Mouse (Mus musculus) spleen, postnatal 10 days (tissue): Measurements from ENCODE around the gene Cryba2.

Experiments
- DNase-seq, 2 experiments: peaks; one replicate each; pipeline ENCODE4 v3.0.0; 2021 to 2022; ENCODE audit warnings: low spot score in 2 of 2

Gene Cryba2

DNA sequence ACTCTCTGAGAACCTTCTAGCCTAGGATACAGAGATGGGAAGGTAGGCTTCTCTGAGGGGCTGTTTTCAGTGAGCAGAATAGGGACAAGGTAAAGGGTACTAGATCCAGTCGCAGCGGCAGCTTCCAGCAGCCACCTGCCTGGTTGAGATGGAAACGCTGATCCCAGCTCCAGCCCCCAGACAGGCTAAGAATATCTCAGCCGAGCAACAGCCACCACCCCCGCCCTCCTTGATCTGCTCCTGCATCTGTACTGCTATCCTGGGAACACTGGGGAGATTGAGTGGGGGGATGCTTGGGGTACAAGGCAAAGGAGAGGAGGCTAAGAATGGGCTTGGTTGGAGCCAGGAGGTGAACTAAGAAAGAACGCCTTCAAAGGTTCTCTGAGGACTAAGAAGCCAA, 42.7 kb downstream of the Cryba2 start:
- DNase-seq = no peak

DNA sequence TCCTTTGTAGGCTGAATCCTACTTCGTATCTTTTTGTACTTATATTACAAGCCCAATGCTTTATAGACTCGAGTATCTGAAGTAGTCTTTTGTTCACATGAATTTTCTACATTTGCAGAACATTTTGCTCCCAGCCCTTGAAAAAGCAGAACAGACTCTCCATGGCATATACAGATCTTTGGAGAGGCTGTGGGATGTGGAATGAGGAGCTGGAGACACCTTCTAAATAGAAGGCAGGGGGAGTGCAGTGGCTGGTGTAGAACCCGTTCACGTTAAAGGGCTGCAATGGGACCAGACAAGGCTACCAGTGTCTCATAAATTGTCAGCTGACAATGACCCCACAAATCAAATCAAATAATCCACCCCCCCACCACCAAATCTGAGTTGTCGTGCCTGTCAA, 44.0 kb downstream of the Cryba2 start:
- no peak for DNase-seq

DNA sequence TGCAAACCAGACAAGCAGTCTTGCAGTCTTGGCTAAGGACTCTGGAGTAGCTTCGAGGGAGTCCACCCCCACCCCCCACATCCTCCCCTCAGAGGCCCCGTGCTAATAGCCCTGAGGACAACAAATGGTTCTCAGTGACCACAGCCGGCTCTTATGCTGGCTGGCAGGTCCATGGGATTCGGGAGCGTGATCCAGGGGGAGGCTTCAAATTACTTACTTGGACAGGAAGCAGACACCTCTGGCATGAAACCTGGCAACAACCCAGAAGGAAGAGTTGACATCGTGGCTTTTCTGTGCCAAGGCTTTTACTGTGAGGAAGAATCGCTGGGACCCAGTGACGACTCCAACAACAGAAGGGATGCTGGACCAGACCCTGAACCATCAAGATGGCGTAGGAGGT, 46.6 kb downstream of the Cryba2 start:
- no peak for DNase-seq

DNA sequence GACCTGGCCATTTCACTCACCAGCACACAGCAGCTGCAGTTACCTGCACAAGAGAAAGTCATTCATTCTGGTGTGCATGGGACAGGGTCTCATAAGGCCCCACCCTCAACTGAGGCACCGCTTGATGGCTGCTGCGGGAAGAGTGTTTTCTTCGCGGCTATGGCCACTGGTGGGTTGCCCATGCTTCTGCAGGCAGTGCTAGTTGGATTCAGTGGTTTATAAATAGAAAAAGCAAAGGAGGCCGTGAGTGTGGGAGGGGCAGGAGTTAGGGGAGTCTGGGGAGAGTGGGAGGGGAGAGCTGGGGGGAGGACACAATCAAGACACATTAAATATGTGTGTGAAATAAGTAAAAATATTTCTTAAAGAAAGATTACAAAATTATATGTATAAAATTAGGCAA, 49.9 kb downstream of the Cryba2 start:
- DNase-seq = no peak
